Mouse (Mus musculus) brown adipose tissue, adult 24 weeks (tissue): ENCODE results near the gene Dnajb1. TPM values are rescaled to one million over a fixed set of nuclear protein-coding genes. Genes with fewer than 3 reads are reported as not detected.

Experiments used
- H3K27ac ChIP-seq: fragments of 200-500 bp; replicated peaks from 2 replicates; pipeline ENCODE4 v1.5.1; 2012; ENCODE audit warnings: low read depth, mild to moderate bottlenecking, low read length
- H3K4me1 ChIP-seq: fragments of 200-500 bp; 2 replicates; pipeline ENCODE4 v1.6.1; 2012; ENCODE audit warnings: low read length, mixed read lengths; ENCODE audit not compliant: control insufficient read depth, insufficient read depth, insufficient read length
- H3K4me3 ChIP-seq: fragments of 200-500 bp; 2 replicates; pipeline ENCODE4 v1.5.1; 2012; ENCODE audit warnings: low read depth, mild to moderate bottlenecking, low read length, moderate library complexity; ENCODE audit not compliant: insufficient read depth
- polyA plus RNA-seq: library from polyadenylated mRNA; stranded (reverse); fragments of >200 nt; gene quantifications from 2 replicates; pipeline ENCODE4 v1.2.4, GENCODE M21; 2012; ENCODE audit not compliant: missing spikeins, insufficient read depth, insufficient read length

Dnajb1 gene
- polyA plus RNA-seq, 1 experiment: 25.0 TPM

- Histone ChIP-seq H3K27ac (no peak overlapping the region), H3K4me3 (no peak overlapping the region), H3K4me1 (peaks cover 5% of the 10 kb centered on the region)
Measured at GRCm38 (mm10) chr8:83649699-83650098, 41.7 kb downstream of the Dnajb1 start.

GRCm38 (mm10) chr8:83652030-83652743 is 44.2 kb downstream of the Dnajb1 start, which contains the start of gene Gipc1:
Gene Gipc1 (plus strand): TSS chr8:83652677.
- H3K4me1 ChIP-seq: peaks cover 5% of the 10 kb centered on the region
- peak within 1 kb of the TSS; percentile 83 for H3K4me3 ChIP-seq
- 0 out of 2 replicates have a peak within 1 kb of the TSS, but pooled peaks have one; percentile 6 for H3K27ac ChIP-seq

GRCm38 (mm10) chr8:83652744-83653661 is 45.0 kb downstream of the Dnajb1 start:
- Histone ChIP-seq H3K4me1 (peaks cover 5% of the 10 kb centered on the region), H3K27ac (0 out of 2 replicates have a peak overlapping the region, but pooled peaks have one; percentile 6), H3K4me3 (peak overlapping the region; percentile 83)

- H3K27ac ChIP-seq: no peak overlapping the region
- peaks cover 5% of the 10 kb centered on the region for H3K4me1 ChIP-seq
- peak overlapping the region; percentile 83 for H3K4me3 ChIP-seq
Measured at GRCm38 (mm10) chr8:83653662-83654017, 45.6 kb downstream of the Dnajb1 start.

GRCm38 (mm10) chr8:83654725-83655124 is 46.7 kb downstream of the Dnajb1 start:
- H3K27ac ChIP-seq: no peak overlapping the region
- H3K4me1 ChIP-seq: peaks cover 5% of the 10 kb centered on the region
- H3K4me3 ChIP-seq: no peak overlapping the region

- no peak overlapping the region for H3K27ac ChIP-seq
- H3K4me3 ChIP-seq: no peak overlapping the region
- H3K4me1 ChIP-seq: peaks cover 5% of the 10 kb centered on the region
Measured at GRCm38 (mm10) chr8:83656043-83656442, 48.0 kb downstream of the Dnajb1 start.

GRCm38 (mm10) chr8:83656484-83657246 is 48.7 kb downstream of the Dnajb1 start:
- H3K4me3 ChIP-seq: no peak overlapping the region
- peaks cover 5% of the 10 kb centered on the region for H3K4me1 ChIP-seq
- H3K27ac ChIP-seq: no peak overlapping the region

- no peaks in the 10 kb centered on the region for H3K4me1 ChIP-seq
- no peak overlapping the region for H3K27ac ChIP-seq
- no peak overlapping the region for H3K4me3 ChIP-seq
Measured at GRCm38 (mm10) chr8:83660545-83660944, 52.6 kb downstream of the Dnajb1 start.

- Histone ChIP-seq H3K4me1 (no peaks in the 10 kb centered on the region), H3K27ac (no peak overlapping the region), H3K4me3 (peak overlapping the region; percentile 19)
Measured at GRCm38 (mm10) chr8:83660995-83661680, 53.1 kb downstream of the Dnajb1 start.

Other genes with a start within 250 kb of the Dnajb1 start
- not detected in 2 replicates for gene Clgn, start 218.3 kb upstream of the Dnajb1 start, polyA plus RNA-seq
- gene Scoc, start 149.8 kb upstream of the Dnajb1 start, polyA plus RNA-seq: 136 and 154 TPM in 2 replicates
- not detected in 2 replicates for gene Olfr370, start 72.4 kb upstream of the Dnajb1 start, polyA plus RNA-seq
- 676 and 868 TPM in 2 replicates for gene Ndufb7, start 41.5 kb upstream of the Dnajb1 start, polyA plus RNA-seq
- 552 and 608 TPM in 2 replicates for gene Tecr, start 222 bp upstream of the Dnajb1 start, polyA plus RNA-seq
- gene Gipc1, start 44.5 kb downstream of the Dnajb1 start, polyA plus RNA-seq: 20.8 and 21.2 TPM in 2 replicates
- not detected in 2 replicates for gene Ptger1, start 58.5 kb downstream of the Dnajb1 start, polyA plus RNA-seq
- 98.1 and 111 TPM in 2 replicates for gene Pkn1, start 91.0 kb downstream of the Dnajb1 start, polyA plus RNA-seq
- gene Ddx39, start 107.0 kb downstream of the Dnajb1 start, polyA plus RNA-seq: 7.7 and 14.1 TPM in 2 replicates
- gene Adgre5, start 133.1 kb downstream of the Dnajb1 start, polyA plus RNA-seq: 30.1 and 34.2 TPM in 2 replicates